19 mouse cellular contexts compared by ENCODE assay signal in the genomic region with DNA sequence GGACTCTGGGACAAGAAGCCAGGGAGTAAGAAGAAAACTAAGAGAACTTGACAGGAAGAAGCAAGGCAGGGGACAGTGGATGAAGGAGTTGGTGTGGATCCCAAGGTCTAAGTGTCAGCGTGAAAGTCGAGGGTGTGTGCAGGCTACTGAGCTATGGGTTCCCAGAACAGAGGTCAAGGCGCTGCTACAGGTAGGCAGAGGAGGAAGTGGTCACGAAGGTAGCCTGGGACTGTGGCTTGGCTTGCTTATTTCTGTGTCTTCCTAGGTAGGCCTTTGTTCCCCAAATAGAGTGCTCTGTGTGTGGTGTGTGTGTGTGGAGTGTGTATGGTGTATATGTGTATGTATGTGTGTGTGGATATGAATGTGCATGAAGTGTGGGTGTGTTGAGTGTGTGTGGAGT.
"Had no signal": no experiment of that assay in that cellular context is flagged by ENCODE, and none has a peak within 500 bp of the region (broad histone marks: within the 10 kb centered on the region; RNA-seq: fewer than 3 reads in every experiment).

No protein-coding gene starts in this region.

- ATAC-seq: liver, embryonic 12.5 days had no signal

- DNase-seq: kidney, adult 9 months; kidney, postnatal 14 days; kidney, postnatal 4 days; left cerebral cortex, postnatal 4 days; liver; lung, postnatal 10 days; lung, postnatal 36 days; midbrain, embryonic 14.5 days; right cerebral cortex, adult 18-20 months; right cerebral cortex, postnatal 14 days; right cerebral cortex, postnatal 4 days; thymus, adult 18-20 months; thymus, postnatal 36 days had no signal

- H3K27ac ChIP-seq: limb, embryonic 13.5 days; liver, embryonic 12.5 days; liver, embryonic 15.5 days; lung, embryonic 15.5 days; neural tube, embryonic 12.5 days; neural tube, embryonic 15.5 days had no signal

- H3K4me3 ChIP-seq: limb, embryonic 13.5 days; liver, embryonic 12.5 days; liver, embryonic 15.5 days; lung, embryonic 15.5 days; neural tube, embryonic 12.5 days; neural tube, embryonic 15.5 days had no signal

- H3K4me1 ChIP-seq: limb, embryonic 13.5 days; lung, embryonic 15.5 days; neural tube, embryonic 12.5 days had no signal

- H3K9ac ChIP-seq: limb, embryonic 13.5 days; liver, embryonic 12.5 days; liver, embryonic 15.5 days; lung, embryonic 15.5 days; neural tube, embryonic 12.5 days; neural tube, embryonic 15.5 days had no signal

- H3K36me3 ChIP-seq: liver, embryonic 15.5 days; lung, embryonic 15.5 days had no signal

- H3K9me3 ChIP-seq: limb, embryonic 13.5 days; liver, embryonic 12.5 days; liver, embryonic 15.5 days; lung, embryonic 15.5 days; neural tube, embryonic 12.5 days; neural tube, embryonic 15.5 days had no signal

- H3K27me3 ChIP-seq: limb, embryonic 13.5 days; liver, embryonic 12.5 days; liver, embryonic 15.5 days; lung, embryonic 15.5 days; neural tube, embryonic 12.5 days; neural tube, embryonic 15.5 days had no signal
